In the genomic region with DNA sequence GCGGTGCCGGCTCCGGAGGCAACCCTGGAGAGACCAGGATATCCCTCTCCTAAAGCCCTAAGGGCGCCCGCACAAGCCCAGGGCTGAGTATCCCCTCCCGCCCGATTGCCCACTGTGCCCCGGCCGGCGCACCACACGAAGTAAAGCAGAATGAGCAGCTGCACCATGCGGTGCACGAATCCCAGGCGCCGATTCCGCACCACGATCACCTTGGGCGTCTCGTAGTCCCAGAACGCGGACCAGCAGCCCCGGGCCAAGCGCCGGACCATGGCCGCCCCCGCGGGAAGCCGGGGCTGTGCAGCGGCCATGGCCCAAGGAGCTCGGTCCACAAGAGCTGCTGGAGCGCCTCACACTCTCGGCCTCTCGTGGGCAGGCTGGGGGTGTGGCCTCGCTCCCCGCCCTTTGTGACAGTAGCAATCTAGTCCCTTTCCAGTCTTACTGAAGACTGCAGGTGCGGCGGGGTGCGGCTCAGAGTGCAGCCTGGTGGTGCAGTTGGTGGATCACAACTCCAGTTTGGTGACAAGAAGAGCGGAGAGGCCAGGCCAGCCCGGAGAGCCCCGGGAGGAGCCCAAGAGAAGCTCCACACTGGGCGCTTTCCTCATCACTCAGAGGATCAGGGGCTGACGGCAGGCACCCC, we compare ENCODE assay signal across 9 mouse cellular contexts. TPM values are rescaled to one million over a fixed set of nuclear protein-coding genes. Genes with fewer than 3 reads are reported as not detected.
DNase-seq lines count a peak whose midpoint lies in the region; ATAC-seq lines count a peak whose summit lies in the region.
"Had no signal": no experiment of that assay in that cellular context is flagged by ENCODE, and none has a peak within 500 bp of the region (broad histone marks: within the 10 kb centered on the region; RNA-seq: fewer than 3 reads in every experiment).

A gene (minus strand): TSS at position 565 of the 637 bp plus-strand sequence.

- H3K9me3 ChIP-seq in lung, embryonic 15.5 days, result no peaks in the 10 kb centered on the region

- ATAC-seq in granulocyte monocyte progenitor cell, adult 5-6 weeks (replicated peaks; ENCODE audit: poor library complexity, severe bottlenecking), result peak; percentile 66
- ATAC-seq in lung, embryonic 15.5 days (ENCODE audit: borderline replicate concordance, extremely low read depth, low FRiP score, low TSS enrichment), result peak; percentile 63

- H3K4me2 ChIP-seq in lung, embryonic 15.5 days, result peak within 1 kb of the TSS; percentile 95

- peak within 1 kb of the TSS; percentile 74 for H3K27ac ChIP-seq in lung, embryonic 15.5 days

- peak; percentile 8 to 19 for DNase-seq in heart, adult 18-20 months
- no peak for DNase-seq in heart, adult 11 months
- peak; percentile 47 to 52 for DNase-seq in cerebellum, postnatal 14 days
- DNase-seq in kidney, adult 9 months, result peak; percentile 56
- DNase-seq in retina, embryonic 14.5 days (ENCODE audit: low spot score), result peak; percentile 59
- DNase-seq in layer of hippocampus, adult 11-12 months (ENCODE audit: low spot score), result no peak

- H3K4me1 ChIP-seq in lung, embryonic 15.5 days, result peaks cover 12% of the 10 kb centered on the region

- peaks cover 5% of the 10 kb centered on the region; the same call in 1 of the 2 replicates for H3K36me3 ChIP-seq in lung, embryonic 15.5 days

- WGBS in lung, embryonic 15.5 days, result under 1% methylated on average over 43 of the region's 43 CpGs

- H3K9ac ChIP-seq in lung, embryonic 15.5 days, result peak within 1 kb of the TSS; percentile 60

- peaks cover 21% of the 10 kb centered on the region for H3K27me3 ChIP-seq in lung, embryonic 15.5 days

- H3K4me3 ChIP-seq in lung, embryonic 15.5 days, result peak within 1 kb of the TSS; percentile 51

RNA-seq across cellular contexts. Expression of the gene that starts here (rescaled TPM):
- not detected for total RNA-seq in heart, adult 18-20 months (2021)
- total RNA-seq in granulocyte monocyte progenitor cell, adult 5-6 weeks (2014; fragmentation: Nextera tagmentation), result not detected in 2 replicates
- not detected in 2 replicates for total RNA-seq in granulocyte monocyte progenitor cell, adult 5-6 weeks (2017)
- 13.9 and 15.1 TPM in 2 replicates for polyA plus RNA-seq in lung, embryonic 15.5 days (2015; fragmentation: Nextera tagmentation; extraction: Ambion mirVana)
- total RNA-seq: left cerebral cortex, postnatal 36 days had no signal

Comparison
In these comparisons a context has a peak if more than half of its experiments do, and no peak if none do; other contexts are left out.
1. Peak in DNase-seq in heart, adult 18-20 months; RNA of the gene not detected or under 1 TPM.
2. Peak in ATAC-seq in granulocyte monocyte progenitor cell, adult 5-6 weeks; RNA of the gene not detected or under 1 TPM.
3. DNase-seq: peak in cerebellum, postnatal 14 days (2 of 2), kidney, adult 9 months (single experiment) and retina, embryonic 14.5 days (single experiment); none in heart, adult 11 months (single experiment) and layer of hippocampus, adult 11-12 months (single experiment).